Mouse (Mus musculus) gastrocnemius, adult 18-20 months (tissue): ENCODE data around the gene Add3. TPM values are rescaled to one million over a fixed set of nuclear protein-coding genes. Genes with fewer than 3 reads are reported as not detected.

Experiments
- DNase-seq: peaks from one replicate; pipeline ENCODE4 v3.0.0; 2021; ENCODE audit warnings: low spot score
- total RNA-seq, 2 experiments: library from RNA; stranded (reverse); gene quantifications; 2 replicates each; pipeline ENCODE4 v1.2.3; 2021

The Add3 gene
- total RNA-seq, 2 experiments from 2014 or later: 23.0 to 30.5 TPM

DNA sequence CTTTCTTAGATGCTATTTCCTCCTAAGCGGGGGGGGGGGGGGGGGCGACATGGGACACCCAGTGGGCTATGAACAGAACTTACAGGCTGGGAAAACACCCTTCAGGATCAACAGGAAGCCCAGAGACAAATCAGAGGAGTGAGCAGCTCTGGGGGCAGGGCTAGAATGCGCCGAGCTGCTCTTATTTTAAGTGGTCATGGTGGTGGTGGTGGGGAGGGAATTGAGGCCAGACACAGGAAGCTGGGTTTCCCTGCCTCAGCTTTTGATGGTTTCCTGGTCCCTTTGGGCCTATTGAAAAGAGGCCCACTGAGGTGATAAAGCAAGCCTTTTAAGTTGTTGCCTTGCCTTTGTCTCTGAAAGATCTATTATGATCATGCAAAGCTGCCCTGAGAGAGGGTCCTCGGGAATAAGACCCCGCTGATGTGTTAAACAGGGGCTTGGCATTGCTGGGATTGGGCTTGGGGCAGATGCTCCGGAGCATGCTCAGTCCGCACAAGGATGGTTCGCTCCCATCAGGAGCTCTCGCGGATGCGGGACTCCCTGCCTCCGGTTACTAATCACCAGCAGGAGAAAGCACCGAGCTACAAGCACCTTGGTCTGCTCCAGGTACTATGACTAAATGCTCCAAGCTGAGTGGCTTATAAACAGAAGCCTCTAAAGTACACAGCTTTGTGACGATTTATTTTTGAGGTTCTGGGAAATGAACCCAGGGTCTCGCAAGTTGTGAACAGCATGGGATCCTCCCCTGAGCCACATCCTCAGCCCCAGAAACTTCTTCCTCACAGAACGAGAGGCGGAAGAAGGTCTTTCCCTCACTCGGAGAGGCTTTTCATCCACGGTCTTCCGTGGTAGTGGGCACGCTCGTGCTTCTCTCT, 123.9 kb downstream of the Add3 start:
- DNase-seq: no peak

DNA sequence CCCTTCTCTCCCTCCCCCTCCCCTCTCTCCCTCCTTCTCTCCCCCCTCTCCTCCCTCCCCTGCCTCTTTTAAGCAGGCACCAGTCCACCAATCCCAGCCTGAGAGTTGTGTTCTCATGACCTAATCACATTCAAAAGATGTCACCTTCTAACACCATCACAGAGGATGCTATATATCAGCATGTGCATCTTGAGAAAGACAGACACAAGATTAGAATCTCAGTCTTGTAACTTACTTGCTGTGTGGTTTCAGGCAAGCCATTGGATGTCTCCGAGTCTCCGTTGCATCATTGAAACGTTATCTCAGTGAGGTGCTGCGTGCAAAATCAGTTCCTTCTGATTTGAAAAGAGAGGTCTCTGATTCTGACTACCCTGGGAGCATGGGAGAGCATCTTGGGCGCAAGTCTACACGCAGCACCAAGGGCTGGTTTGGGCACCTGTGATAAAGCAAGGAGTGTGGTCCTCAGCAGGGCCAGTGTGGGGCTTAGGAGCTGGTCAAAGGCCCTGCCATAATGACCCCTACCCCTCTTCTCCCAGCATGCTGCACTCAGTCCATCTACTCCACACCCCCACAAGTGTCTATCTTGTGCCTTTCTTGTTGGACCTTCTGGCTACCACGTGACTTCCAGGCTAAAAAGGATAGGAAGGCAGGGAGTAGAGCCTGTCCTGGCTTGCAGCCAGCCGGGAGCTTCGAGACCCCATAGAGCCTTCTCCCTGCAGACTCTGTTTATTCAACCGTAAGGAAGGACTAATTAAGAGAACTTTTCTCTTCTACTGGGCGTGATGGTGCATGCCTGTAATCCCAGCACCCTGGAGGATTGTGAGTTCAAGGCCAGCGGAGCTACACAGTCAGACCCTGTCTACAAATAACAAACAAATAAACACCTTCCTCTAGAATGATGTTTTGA, 124.8 kb downstream of the Add3 start:
- no peak for DNase-seq

DNA sequence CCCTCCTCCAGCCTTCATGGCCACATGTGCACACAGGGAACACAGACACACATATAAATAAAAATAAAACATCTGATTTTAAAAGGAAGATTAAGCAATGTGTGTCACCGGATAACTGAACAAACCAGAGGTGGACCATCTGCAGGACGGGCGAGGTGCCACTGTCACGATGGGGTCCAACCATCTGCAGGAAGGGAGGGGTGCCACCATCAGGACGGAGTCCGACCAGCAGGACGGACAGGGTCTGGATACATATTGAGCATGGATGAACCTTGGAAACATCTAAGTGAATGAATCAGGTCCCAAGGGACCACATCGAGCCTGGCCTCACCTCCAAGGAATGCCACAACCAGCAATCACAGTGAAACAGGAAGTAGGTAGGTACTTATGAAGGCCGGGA, 127.1 kb downstream of the Add3 start:
- no peak for DNase-seq

DNA sequence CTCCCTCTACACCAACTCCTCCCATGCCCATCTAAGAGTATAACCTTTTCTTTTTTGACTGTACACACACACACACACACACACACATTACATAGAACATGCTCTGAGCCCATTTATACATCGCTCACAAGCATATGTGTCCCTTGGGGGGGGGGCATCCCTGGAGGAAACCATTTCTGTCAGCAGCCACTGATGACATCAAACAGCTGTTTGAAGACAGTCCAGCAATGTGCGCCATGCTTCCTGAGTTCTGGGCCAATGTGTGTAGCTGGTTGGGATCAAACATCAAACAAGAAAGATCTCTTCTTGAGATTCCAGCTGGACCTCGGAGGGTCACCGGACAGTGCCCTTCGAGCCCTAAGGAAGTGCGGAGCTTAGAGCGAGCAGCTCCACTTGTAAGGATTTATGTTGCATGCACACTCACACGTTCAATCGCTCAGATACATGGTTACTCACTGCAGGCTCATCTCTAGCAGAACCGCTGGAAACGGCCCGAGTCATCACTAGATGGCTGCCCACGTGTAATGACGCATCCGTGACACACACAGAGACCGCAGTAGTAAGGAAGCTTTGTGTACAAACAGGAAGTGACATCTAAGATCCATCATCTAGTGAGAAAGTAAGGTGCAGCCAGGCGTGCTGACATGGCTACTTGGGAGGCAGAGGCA, 132.9 kb downstream of the Add3 start:
- DNase-seq: no peak

DNA sequence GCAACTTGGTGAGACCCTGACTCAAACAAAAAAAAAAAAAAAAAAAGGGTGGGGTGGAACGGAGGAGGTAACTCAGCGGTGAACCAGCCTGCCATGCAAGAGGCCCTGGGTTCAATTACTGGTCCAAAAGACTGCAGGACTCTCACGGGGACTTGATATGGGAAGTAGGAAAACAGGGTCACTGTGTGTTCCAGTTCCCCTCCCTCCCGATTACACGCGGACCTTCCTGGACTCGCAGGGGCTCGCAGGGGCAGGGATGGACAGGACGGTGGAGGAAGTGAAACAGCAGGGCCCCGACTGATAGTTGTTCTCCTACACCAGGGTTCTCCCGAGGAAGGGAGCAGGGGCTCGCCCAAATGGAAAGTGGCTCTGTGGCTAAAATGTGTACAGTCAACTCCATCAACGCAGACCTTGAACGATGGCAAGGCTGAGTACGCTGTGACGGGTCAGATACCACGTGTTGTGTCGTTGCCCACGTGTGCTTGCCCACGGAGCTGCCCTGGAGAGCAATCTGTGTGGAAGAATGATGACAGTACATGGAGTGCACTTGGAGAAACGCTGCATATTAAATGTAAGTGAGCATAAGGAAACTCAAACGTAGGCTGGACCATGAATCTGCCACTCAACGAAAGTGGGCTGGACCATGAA, 133.7 kb downstream of the Add3 start:
- DNase-seq: no peak

DNA sequence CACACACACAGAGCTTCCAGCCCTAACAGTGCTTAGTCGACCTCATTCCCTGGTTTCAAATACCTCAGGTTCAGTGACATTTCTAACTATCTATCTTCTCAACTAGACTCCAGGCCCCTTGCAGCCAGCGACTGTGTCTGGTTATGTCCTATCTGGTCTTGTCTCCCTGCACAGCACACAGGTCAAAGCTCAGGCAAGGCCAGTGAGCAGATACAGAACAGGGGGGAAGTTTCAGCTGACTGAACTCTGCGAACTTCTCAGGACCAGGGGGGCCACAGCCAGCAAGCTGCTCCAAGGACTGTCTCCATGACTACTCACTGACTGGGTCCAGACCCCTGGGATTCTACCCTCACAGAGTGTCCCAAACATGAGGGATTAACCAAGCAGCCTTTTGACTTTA, 135.0 kb downstream of the Add3 start:
- DNase-seq: no peak

DNA sequence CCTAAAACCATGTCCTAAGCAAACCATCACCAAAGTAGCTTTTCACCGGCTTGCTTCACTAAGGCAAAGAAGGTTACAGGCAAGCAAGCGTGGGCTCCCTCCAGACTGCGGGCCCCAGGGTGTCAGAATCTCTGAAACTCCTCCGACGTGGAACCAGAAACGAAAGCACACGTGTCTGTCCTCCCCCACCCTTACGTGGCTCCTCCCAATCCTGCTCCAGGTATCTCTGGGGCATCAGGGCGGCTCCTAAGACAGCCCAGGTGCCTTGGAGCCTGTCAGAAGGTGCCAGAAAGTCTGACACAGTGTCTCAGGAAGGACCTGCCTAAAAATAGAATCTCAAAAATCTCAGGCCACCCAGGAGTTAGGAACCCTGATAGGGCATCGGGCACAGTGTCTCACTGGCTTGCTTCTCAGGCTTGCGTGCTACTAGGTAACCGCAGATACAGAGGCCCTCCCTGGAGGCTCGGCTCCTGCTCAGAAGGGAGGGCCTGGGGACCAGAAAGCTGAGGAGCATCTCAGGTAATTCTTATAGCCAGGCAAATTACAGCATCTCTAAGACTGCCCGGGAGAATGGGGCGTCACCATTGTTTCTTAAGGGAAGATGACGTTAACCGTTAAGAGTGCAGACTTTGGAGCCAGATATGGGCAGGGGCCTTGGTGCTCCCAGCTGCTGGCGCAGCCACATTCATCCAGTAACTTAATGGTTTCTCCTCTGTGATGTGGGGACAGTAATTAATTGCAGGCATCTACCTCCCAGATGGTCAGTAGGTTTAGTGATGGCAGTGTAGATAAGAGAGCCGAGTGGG, 136.9 kb downstream of the Add3 start:
- no peak for DNase-seq

DNA sequence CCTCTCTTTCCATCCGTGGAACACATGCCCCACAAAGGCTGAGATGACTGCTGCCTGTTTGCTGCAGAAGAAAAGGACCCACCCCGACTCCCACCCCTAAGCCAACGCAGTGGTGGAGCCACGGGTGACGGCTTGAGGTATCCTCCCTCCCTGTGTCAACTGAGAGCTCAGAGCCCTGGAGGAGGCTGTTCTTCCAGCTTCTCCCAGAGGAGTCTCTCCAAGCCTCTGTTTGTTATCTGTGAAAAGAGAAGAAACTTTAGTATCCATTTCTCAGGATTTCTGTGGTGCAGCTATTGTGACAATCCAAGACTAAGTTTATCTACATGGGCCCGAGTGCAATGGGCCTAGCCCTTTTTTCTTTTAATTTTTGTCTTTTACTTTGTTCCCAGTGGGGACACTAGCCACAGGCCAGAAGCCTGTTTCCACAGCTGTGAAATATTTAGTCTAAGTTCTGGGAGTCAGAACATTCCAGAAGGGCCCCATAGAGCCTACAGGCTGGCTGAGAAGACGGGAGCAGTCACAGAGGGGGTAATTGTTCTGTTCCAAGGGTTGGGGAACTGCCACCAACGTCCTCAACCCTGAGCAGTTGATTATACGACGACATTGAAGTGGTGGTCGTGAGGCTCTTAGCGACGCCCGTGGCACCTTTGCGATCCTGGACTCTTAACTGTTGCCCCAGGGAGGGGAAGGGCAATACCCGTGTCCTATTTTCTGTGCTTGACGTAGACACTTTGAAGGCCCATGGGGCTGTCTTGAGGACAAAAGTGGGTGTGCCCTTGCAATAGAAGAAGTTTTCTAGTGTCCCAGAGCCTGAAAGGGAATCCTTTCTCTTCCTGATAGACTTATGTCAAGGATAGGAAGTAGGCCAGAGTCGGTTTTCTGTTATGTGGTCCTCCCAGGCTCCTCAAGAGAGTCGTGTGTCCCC, 138.5 kb downstream of the Add3 start:
- DNase-seq: peak; percentile 48

DNA sequence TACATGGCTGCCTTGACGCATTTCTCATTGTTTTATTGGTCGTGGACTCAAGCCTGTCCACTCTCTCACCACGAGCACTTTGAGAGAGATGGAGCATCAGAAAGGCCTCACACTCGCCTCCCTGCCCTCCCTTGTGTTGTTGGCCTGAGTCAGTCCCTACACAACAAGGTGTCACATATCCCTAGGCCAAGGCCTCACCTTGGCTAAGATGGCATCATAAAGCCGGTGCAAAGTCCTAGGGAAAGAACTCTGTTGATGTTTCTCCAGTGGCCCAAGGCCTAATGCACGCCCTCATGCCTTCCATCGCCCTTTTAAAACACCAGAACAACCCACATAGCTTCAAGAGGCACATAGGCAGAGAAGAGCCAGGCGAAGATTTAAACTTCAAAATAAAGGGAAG, 140.0 kb downstream of the Add3 start:
- DNase-seq: no peak

DNA sequence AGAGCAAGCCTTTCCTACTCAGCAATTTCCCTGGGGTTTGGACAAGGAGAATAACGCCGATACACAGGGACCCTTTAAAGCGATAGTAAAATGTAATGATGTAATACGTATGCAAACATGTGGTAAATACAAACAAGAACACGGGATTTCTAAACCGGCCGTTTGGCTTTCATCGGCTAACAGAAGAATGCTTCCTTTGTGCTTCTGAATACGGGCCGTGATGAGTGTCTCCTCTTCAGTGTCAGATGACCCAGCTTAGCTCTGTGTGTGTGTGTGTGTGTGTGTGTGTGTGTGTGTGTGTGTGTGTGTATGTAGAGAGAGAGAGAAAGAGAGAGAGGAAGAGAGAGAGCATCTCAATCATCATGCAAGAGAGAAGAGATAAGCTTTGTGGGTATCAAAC, 142.3 kb downstream of the Add3 start:
- DNase-seq: no peak

DNA sequence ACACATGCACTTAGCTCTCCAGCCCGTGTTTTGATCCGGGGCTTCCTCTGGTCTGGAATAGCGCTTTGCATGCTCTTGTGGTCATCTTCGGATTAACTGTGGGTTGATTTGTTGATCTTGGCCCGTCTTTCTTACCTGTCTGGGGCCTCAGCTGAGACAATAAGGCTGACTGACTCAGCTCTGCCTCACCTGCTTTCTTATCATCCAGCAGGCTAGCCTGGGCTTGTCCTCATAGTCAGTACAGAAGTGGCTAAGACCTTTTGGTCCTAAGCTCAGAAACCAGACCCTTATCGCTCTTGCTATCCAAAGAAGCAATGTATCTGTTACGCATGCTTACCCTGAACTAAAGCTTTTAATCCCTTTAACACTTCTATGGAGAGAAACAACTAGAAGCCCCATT, 143.5 kb downstream of the Add3 start:
- DNase-seq: no peak

DNA sequence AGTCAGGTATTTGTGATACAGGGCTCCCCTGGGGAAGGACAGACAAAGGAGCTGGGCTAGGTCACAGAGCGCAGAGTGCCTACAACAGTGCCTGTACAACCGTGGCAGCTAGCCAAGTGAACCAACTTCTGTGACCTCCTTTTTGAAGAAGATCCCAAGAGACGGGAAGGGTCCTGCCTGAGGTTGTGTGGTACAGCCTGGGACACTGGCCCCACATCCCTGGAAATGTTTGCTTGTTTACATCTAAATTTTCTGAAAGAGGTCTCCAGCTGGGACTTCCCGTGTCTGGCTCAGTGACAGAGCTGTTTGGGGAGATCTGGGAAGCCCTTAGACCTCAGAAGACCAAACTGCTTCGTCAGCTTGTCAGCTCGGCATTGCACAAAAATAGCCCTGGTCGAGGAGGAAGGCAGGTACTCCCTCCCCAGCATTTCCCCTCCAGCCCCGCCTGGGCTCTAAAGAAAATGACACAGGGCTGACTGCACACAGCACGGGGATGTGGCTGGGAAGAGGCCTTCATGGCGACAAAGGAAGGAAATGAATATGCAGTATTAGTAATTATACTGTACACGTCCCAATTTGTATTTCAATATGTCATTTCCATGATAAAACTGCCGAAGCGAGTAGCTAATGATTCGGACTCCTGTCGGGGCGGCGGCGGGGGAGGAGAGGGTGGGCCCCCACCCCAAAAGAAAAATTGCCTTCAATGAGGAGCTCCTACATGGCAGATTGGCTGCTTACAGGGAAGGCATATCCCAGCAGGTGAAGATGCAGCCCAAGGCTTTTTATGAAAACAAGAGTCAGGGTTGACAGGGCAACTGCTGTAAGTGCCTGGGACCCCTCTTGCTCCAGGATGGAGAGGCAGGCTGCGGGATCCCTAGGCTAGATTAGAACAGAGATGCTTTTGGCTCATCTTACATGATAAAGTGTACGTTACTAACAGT, 144.3 kb downstream of the Add3 start:
- peak; percentile 16 for DNase-seq

DNA sequence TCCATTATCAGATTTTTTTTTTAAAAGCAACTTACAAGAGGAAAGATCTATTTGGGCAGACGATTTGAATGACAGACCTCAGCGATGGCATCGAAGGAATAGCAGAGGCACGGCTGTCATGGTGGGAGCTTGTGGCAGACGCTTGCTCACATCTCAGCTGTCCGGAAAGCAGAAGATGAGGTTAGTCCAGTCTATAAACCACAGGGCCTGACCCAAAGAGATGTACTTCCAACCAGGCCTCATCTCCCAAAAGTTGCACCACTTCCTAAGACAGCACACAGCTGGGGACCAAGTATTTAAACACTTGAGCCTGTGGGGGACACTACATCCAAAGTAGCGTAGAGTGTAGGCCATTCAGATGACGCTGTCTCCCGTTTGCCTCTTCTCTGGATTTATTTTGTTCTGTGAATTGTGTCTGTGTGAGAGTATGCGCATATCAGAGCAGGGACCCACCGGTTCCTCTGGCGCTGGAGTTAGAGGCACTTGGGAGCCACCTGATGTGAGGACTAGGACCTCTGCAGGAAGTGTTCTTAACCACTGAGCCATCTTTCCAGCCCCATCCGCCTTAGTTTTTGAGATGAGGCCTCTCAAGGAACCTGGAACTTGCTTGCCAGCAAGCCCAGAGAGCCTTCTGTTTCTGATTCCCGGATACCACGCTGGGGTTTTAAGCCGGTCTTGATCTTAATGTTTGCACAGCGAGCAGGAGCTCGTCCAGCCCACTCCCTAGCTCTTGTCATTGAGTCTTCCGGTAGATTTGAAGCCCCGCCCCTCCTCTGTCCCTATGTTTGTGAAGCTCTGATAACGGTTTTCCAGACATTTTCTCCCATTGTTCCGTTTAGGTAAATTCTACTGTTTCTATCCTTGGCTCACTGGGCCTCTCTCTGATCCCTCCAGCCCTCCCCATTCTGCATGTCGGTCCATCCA, 156.3 kb downstream of the Add3 start:
- DNase-seq: no peak
